12 mouse cellular contexts compared by ENCODE assay signal in the genomic region with DNA sequence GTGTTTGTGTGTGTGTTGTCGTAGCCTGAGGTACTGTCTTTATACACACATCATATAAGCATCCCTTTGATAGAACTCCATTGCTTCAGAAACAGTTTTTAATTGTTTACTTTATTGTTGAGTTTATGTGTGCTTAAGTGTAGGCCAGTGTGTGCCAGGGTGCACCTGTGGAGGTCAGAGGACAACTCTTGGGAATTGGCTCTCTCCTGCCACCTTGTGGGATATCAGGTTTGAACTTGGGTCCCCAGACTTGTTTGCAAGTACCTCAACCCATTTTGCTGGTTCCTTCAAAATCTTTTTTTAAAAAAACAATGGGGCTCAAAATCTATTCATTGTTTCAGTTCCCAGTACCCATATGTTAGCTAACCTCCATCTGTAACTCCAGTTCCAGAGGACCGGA. TPM values are rescaled to one million over a fixed set of nuclear protein-coding genes. Genes with fewer than 3 reads are reported as not detected.
A peak's percentile ranks its signal among the peaks of the same experiment; 100 is the strongest.
DNase-seq lines count a peak whose midpoint lies in the region; ATAC-seq and TF ChIP-seq lines count a peak whose summit lies in the region.
"Had no signal": no experiment of that assay in that cellular context is flagged by ENCODE, and none has a peak within 500 bp of the region (broad histone marks: within the 10 kb centered on the region; RNA-seq: fewer than 3 reads in every experiment).

No protein-coding gene starts in this region.

- TF ChIP-seq POLR2A in heart, adult 2 months (IDR thresholded peaks at IDR 0.05; ENCODE audit: insufficient read depth, low read depth, low read length), result no peak

- intact Hi-C loops in heart, adult 2 months (cut with DNase I), result no loop called here
- intact Hi-C loops in heart, postnatal 10 days (cut with DNase I), result no loop called here

- no peak overlapping the region for H3K4me3 ChIP-seq in heart, adult 2 months
- no peak overlapping the region for H3K4me3 ChIP-seq in stomach, postnatal 0 days (ENCODE audit: low read depth, low read length)
- H3K4me3 ChIP-seq: liver, embryonic 15.5 days had no signal

- no peak for ATAC-seq in stomach, postnatal 0 days (ENCODE audit: low FRiP score, low TSS enrichment)

- no peak overlapping the region for H3K27ac ChIP-seq in heart, adult 2 months
- H3K27ac ChIP-seq in stomach, postnatal 0 days (replicated peaks), result no peak overlapping the region
- H3K27ac ChIP-seq: liver, embryonic 15.5 days had no signal

- peak; percentile 65 for TF ChIP-seq CTCF in heart, adult 2 months (IDR thresholded peaks at IDR 0.05)
- TF ChIP-seq CTCF in stomach, postnatal 0 days (IDR thresholded peaks at IDR 0.05; ENCODE audit: low read depth), result peak; percentile 63

- TF ChIP-seq EP300 in heart, adult 2 months (IDR thresholded peaks at IDR 0.05; ENCODE audit: insufficient read depth, low read depth, low read length), result no peak
- no peak for TF ChIP-seq EP300 in stomach, postnatal 0 days (optimal IDR thresholded peaks at IDR 0.05)

- H3K9ac ChIP-seq in heart, adult 2 months (ENCODE audit: low read depth, low read length), result no peak overlapping the region
- no peak overlapping the region for H3K9ac ChIP-seq in stomach, postnatal 0 days (ENCODE audit: low read length)
- H3K9ac ChIP-seq: liver, embryonic 15.5 days had no signal

- no peak overlapping the region for H3K4me2 ChIP-seq in stomach, postnatal 0 days (replicated peaks; ENCODE audit: low read depth)
- H3K4me2 ChIP-seq: liver, embryonic 15.5 days had no signal

- no peaks in the 10 kb centered on the region for H3K27me3 ChIP-seq in heart, adult 2 months (ENCODE audit: control insufficient read depth, insufficient read depth, low read length)
- no peaks in the 10 kb centered on the region for H3K27me3 ChIP-seq in stomach, postnatal 0 days (ENCODE audit: control insufficient read depth, insufficient read depth, low read length)

- 96% methylated on average over 2 of the region's 2 CpGs for WGBS in heart, adult 2 months
- 95% methylated on average over 2 of the region's 2 CpGs for WGBS in stomach, postnatal 0 days

- H3K36me3 ChIP-seq in heart, adult 2 months (ENCODE audit: control insufficient read depth, insufficient read depth, low read length), result no peaks in the 10 kb centered on the region
- H3K36me3 ChIP-seq in stomach, postnatal 0 days (ENCODE audit: control insufficient read depth, insufficient read depth, low read length), result no peaks in the 10 kb centered on the region
- H3K36me3 ChIP-seq: G1E; liver, embryonic 15.5 days had no signal

- DNase-seq in heart, adult 2 months, result no peak
- no peak for DNase-seq in heart, postnatal 10 days
- DNase-seq in retina, postnatal 1 day, result peak; percentile 27
- no peak for DNase-seq in retina, embryonic 14.5 days (ENCODE audit: low spot score)
- DNase-seq in embryo, embryonic 11 days, result peak; percentile 20
- DNase-seq in stomach, postnatal 0 days (ENCODE audit: low spot score), result peak; percentile 15
- DNase-seq in frontal cortex, postnatal 36 days (ENCODE audit: low spot score in 2 of 2), result no peak
- DNase-seq in spleen, adult 12 weeks (ENCODE audit: low spot score), result no peak
- DNase-seq: adrenal gland, postnatal 36 days had no signal

- no peaks in the 10 kb centered on the region for H3K9me3 ChIP-seq in stomach, postnatal 0 days (ENCODE audit: control insufficient read depth, low read length)
- H3K9me3 ChIP-seq: G1E; liver, embryonic 15.5 days had no signal

- H3K4me1 ChIP-seq in heart, adult 2 months (ENCODE audit: control insufficient read depth, insufficient read depth, low read length), result peaks cover 1% of the 10 kb centered on the region
- H3K4me1 ChIP-seq in stomach, postnatal 0 days (replicated peaks; ENCODE audit: control insufficient read depth, insufficient read depth), result no peaks in the 10 kb centered on the region

- no peaks in the 10 kb centered on the region for H3K79me2 ChIP-seq in heart, adult 2 months (replicated peaks; ENCODE audit: control insufficient read depth, insufficient read depth, low read length)

RNA-seq across cellular contexts. Expression of a gene that starts 2.4 kb away (rescaled TPM):
- total RNA-seq in heart, adult 2 months (2021), result under 1 TPM; 0.30 to 0.73 TPM
- 1.2 and 2.0 TPM in 2 replicates for polyA plus RNA-seq in heart, adult 2 months (2012; rRNA removed)
- total RNA-seq in heart, postnatal 10 days (2021), result under 1 TPM; 0.60 to 0.64 TPM
- polyA plus RNA-seq in stomach, postnatal 0 days (2015; fragmentation: Nextera tagmentation; extraction: Ambion mirVana), result 22.5 and 24.8 TPM in 2 replicates
- polyA plus RNA-seq: G1E had no signal

RNA-seq across cellular contexts. Expression of a gene that starts 17.2 kb away (rescaled TPM):
- total RNA-seq in heart, adult 2 months (2021), result 10 to 100 TPM; 80.3 to 84.6 TPM
- polyA plus RNA-seq in heart, adult 2 months (2012; rRNA removed), result 166 and 189 TPM in 2 replicates
- total RNA-seq in heart, postnatal 10 days (2021), result 10 to 100 TPM; 64.9 to 71.3 TPM
- 88.1 and 93.1 TPM in 2 replicates for polyA plus RNA-seq in stomach, postnatal 0 days (2015; fragmentation: Nextera tagmentation; extraction: Ambion mirVana)

RNA-seq across cellular contexts. Expression of a gene that starts 21.8 kb away (rescaled TPM):
- 10 to 100 TPM; 22.6 to 29.6 TPM for total RNA-seq in heart, adult 2 months (2021)
- 31.8 and 40.9 TPM in 2 replicates for polyA plus RNA-seq in heart, adult 2 months (2012; rRNA removed)
- total RNA-seq in heart, postnatal 10 days (2021), result 10 to 100 TPM in 1 of 2 experiments, 1 to 10 TPM in 1; 9.5 to 12.7 TPM
- 28.4 and 33.6 TPM in 2 replicates for polyA plus RNA-seq in stomach, postnatal 0 days (2015; fragmentation: Nextera tagmentation; extraction: Ambion mirVana)

RNA-seq across cellular contexts. Expression of a gene that starts 25.5 kb away (rescaled TPM):
- 1 to 10 TPM; 1.6 TPM for total RNA-seq in heart, adult 2 months (2021)
- polyA plus RNA-seq in heart, adult 2 months (2012; rRNA removed), result 0.44 and 0.57 TPM in 2 replicates
- under 1 TPM; 0.15 to 0.53 TPM for total RNA-seq in heart, postnatal 10 days (2021)
- 4.3 and 4.5 TPM in 2 replicates for polyA plus RNA-seq in stomach, postnatal 0 days (2015; fragmentation: Nextera tagmentation; extraction: Ambion mirVana)
- total RNA-seq: G1E had no signal
- polyA plus RNA-seq: embryonic facial prominence, embryonic 11.5 days; G1E had no signal

RNA-seq across cellular contexts. Expression of a gene that starts 29.8 kb away (rescaled TPM):
- 10 to 100 TPM; 21.2 to 21.3 TPM for total RNA-seq in heart, adult 2 months (2021)
- 30.6 and 31.3 TPM in 2 replicates for polyA plus RNA-seq in heart, adult 2 months (2012; rRNA removed)
- total RNA-seq in heart, postnatal 10 days (2021), result 10 to 100 TPM; 68.4 to 76.3 TPM
- 85.6 and 97.0 TPM in 2 replicates for polyA plus RNA-seq in stomach, postnatal 0 days (2015; fragmentation: Nextera tagmentation; extraction: Ambion mirVana)

Comparison
In these comparisons a context has a peak if more than half of its experiments do, and no peak if none do; other contexts are left out.
1. DNase-seq: peak in retina, postnatal 1 day (single experiment), embryo, embryonic 11 days (single experiment) and stomach, postnatal 0 days (single experiment); none in heart, adult 2 months (0 of 2), heart, postnatal 10 days (0 of 2), retina, embryonic 14.5 days (single experiment), frontal cortex, postnatal 36 days (0 of 2) and spleen, adult 12 weeks (single experiment).